Mouse (Mus musculus) MEL (cell line): Measurements from ENCODE around the gene Mmachc. TPM values are rescaled to one million over a fixed set of nuclear protein-coding genes. Genes with fewer than 3 reads are reported as not detected.
A peak's percentile ranks its signal among the peaks of the same experiment; 100 is the strongest.

Source experiments
- DNase-seq: peaks from one replicate; pipeline ENCODE4 v3.0.0; 2011; ENCODE audit warnings: low read depth, low spot score
- H3K27ac ChIP-seq: 2 replicates; pipeline ENCODE4 v1.5.1; 2012; ENCODE audit warnings: low read depth, mild to moderate bottlenecking, control low read depth, low read length, moderate library complexity; ENCODE audit not compliant: control insufficient read depth
- H3K27me3 ChIP-seq, 2 experiments: fragments of 150-350 bp in 1 of 2; sonication (generic) in 1 of 2; 2 replicates each; pipeline ENCODE4 v1.6.1; 2012; ENCODE audit warnings: low read length in 2 of 2, mild to moderate bottlenecking in 2 of 2, improper control_type of control experiment in 1 of 2, moderate library complexity in 1 of 2; ENCODE audit not compliant: insufficient read depth in 2 of 2, control insufficient read depth in 1 of 2
- H3K36me3 ChIP-seq, 2 experiments: 2 replicates each; pipeline ENCODE4 v1.6.1; 2012 to 2014; ENCODE audit warnings: low read length in 2 of 2, improper control_type of control experiment in 1 of 2, inconsistent platforms in 1 of 2, mild to moderate bottlenecking in 1 of 2; ENCODE audit not compliant: insufficient read depth in 2 of 2, control insufficient read depth in 1 of 2
- H3K4me1 ChIP-seq, 2 experiments: fragments of 150-350 bp in 1 of 2; sonication (generic) in 1 of 2; 2 replicates each; pipeline ENCODE4 v1.6.1; 2012; ENCODE audit warnings: low read length in 2 of 2, improper control_type of control experiment in 1 of 2, mild to moderate bottlenecking in 1 of 2; ENCODE audit not compliant: insufficient read depth in 2 of 2, control insufficient read depth in 1 of 2
- H3K4me3 ChIP-seq, 2 experiments: fragments of 150-350 bp in 1 of 2; sonication (generic) in 1 of 2; 2 replicates each; pipeline ENCODE4 v1.5.1; 2012; ENCODE audit warnings: low read depth in 2 of 2, low read length in 2 of 2, mild to moderate bottlenecking in 2 of 2, moderate library complexity in 2 of 2, control low read depth in 1 of 2, improper control_type of control experiment in 1 of 2; ENCODE audit not compliant: control insufficient read depth in 1 of 2, insufficient read depth in 1 of 2
- H3K79me2 ChIP-seq: 2 replicates; pipeline ENCODE4 v1.6.1; 2012; ENCODE audit warnings: mild to moderate bottlenecking, low read length, moderate library complexity; ENCODE audit not compliant: control insufficient read depth, poor library complexity, insufficient read depth
- H3K9ac ChIP-seq: 2 replicates; pipeline ENCODE4 v1.6.1; 2012; ENCODE audit warnings: low read depth, mild to moderate bottlenecking, control low read depth, low read length, moderate library complexity; ENCODE audit not compliant: control insufficient read depth, poor library complexity, severe bottlenecking
- H3K9me3 ChIP-seq: fragments of 150-350 bp; sonication (generic); replicated peaks from 2 replicates; pipeline ENCODE4 v1.6.1; 2012; ENCODE audit warnings: mild to moderate bottlenecking, low read length, improper control_type of control experiment, moderate library complexity; ENCODE audit not compliant: insufficient read depth
- BHLHE40 ChIP-seq: IDR thresholded peaks from 2 replicates; pipeline ENCODE4 v1.6.1; 2012; ENCODE audit warnings: low read depth, mild to moderate bottlenecking, inconsistent platforms, low read length, improper control_type of control experiment, borderline replicate concordance
- CHD1 ChIP-seq: IDR thresholded peaks from 2 replicates; pipeline ENCODE4 v1.6.1; 2012; ENCODE audit warnings: low read depth, mild to moderate bottlenecking, inconsistent platforms, low read length, improper control_type of control experiment
- CHD2 ChIP-seq: IDR thresholded peaks from 2 replicates; pipeline ENCODE4 v1.6.1; 2011; ENCODE audit warnings: low read length, improper control_type of control experiment
- CTCF ChIP-seq, 3 experiments: IDR thresholded peaks in 2 of 3; conservative IDR thresholded peaks in 1 of 3; 2 replicates each; pipeline ENCODE4 v1.5.1; 2011 to 2012; ENCODE audit warnings: low read length in 3 of 3, low read depth in 2 of 3, mild to moderate bottlenecking in 2 of 3, improper control_type of control experiment in 1 of 3, inconsistent platforms in 1 of 3, mixed read lengths in 1 of 3, moderate library complexity in 1 of 3; ENCODE audit not compliant: control insufficient read depth in 1 of 3, insufficient read depth in 1 of 3, poor library complexity in 1 of 3, severe bottlenecking in 1 of 3
- E2F4 ChIP-seq: IDR thresholded peaks from 2 replicates; pipeline ENCODE4 v1.6.1; 2011; ENCODE audit warnings: low read depth, low read length, improper control_type of control experiment, borderline replicate concordance
- ELF1 ChIP-seq: IDR thresholded peaks from 2 replicates; pipeline ENCODE4 v1.6.1; 2014; ENCODE audit warnings: low read depth, mild to moderate bottlenecking, inconsistent platforms, low read length, improper control_type of control experiment, moderate library complexity
- EP300 ChIP-seq, 2 experiments: IDR thresholded peaks; 2 replicates each; pipeline ENCODE4 v1.6.1; 2011; ENCODE audit warnings: improper control_type of control experiment in 2 of 2, low read length in 2 of 2, low read depth in 1 of 2, mild to moderate bottlenecking in 1 of 2
- ETS1 ChIP-seq: IDR thresholded peaks from 2 replicates; pipeline ENCODE4 v1.6.1; 2012; ENCODE audit warnings: low read depth, mild to moderate bottlenecking, inconsistent platforms, low read length, improper control_type of control experiment, moderate library complexity
- GABPA ChIP-seq: IDR thresholded peaks from 2 replicates; pipeline ENCODE4 v1.6.1; 2012; ENCODE audit warnings: low read depth, mild to moderate bottlenecking, inconsistent platforms, low read length, improper control_type of control experiment, moderate library complexity
- GATA1 ChIP-seq: IDR thresholded peaks from 2 replicates; pipeline ENCODE4 v1.6.1; 2011; ENCODE audit warnings: low read depth, low read length, improper control_type of control experiment
- HCFC1 ChIP-seq: IDR thresholded peaks from 2 replicates; pipeline ENCODE4 v1.6.1; 2012; ENCODE audit warnings: low read depth, mild to moderate bottlenecking, inconsistent platforms, low read length, improper control_type of control experiment, moderate library complexity
- JUND ChIP-seq: IDR thresholded peaks from 2 replicates; pipeline ENCODE4 v1.6.1; 2011; ENCODE audit warnings: low read depth, mild to moderate bottlenecking, improper control_type of control experiment, low read length
- KAT2A ChIP-seq: conservative IDR thresholded peaks from 2 replicates; pipeline ENCODE4 v1.6.1; 2012; ENCODE audit warnings: low read depth, low read length, improper control_type of control experiment, inconsistent platforms
- MAFK ChIP-seq: IDR thresholded peaks from 2 replicates; pipeline ENCODE4 v1.6.1; 2011; ENCODE audit warnings: low read depth, mild to moderate bottlenecking, low read length, improper control_type of control experiment, borderline replicate concordance
- MAX ChIP-seq: IDR thresholded peaks from 2 replicates; pipeline ENCODE4 v1.6.1; 2011; ENCODE audit warnings: low read length, improper control_type of control experiment
- MAZ ChIP-seq: IDR thresholded peaks from 2 replicates; pipeline ENCODE4 v1.6.1; 2012; ENCODE audit warnings: low read depth, mild to moderate bottlenecking, inconsistent platforms, low read length, improper control_type of control experiment
- MXI1 ChIP-seq: IDR thresholded peaks from 2 replicates; pipeline ENCODE4 v1.6.1; 2011; ENCODE audit warnings: mild to moderate bottlenecking, low read depth, low read length, improper control_type of control experiment
- MYB ChIP-seq: IDR thresholded peaks from 2 replicates; pipeline ENCODE4 v1.6.1; 2011; ENCODE audit warnings: mild to moderate bottlenecking, low read depth, low read length, improper control_type of control experiment
- MYC ChIP-seq: IDR thresholded peaks from 2 replicates; pipeline ENCODE4 v1.6.1; 2011; ENCODE audit warnings: low read depth, mild to moderate bottlenecking, low read length, improper control_type of control experiment, moderate library complexity
- NRF1 ChIP-seq: IDR thresholded peaks from 2 replicates; pipeline ENCODE4 v1.6.1; 2014; ENCODE audit warnings: low read depth, mild to moderate bottlenecking, inconsistent platforms, low read length, improper control_type of control experiment, moderate library complexity; ENCODE audit not compliant: poor library complexity, insufficient read depth, severe bottlenecking
- POLR2A ChIP-seq, 2 experiments: IDR thresholded peaks; 2 replicates each; pipeline ENCODE4 v1.6.1; 2011 to 2012; ENCODE audit warnings: low read length in 2 of 2, mild to moderate bottlenecking in 2 of 2, control low read depth in 1 of 2, improper control_type of control experiment in 1 of 2, low read depth in 1 of 2, moderate library complexity in 1 of 2; ENCODE audit not compliant: control insufficient read depth in 1 of 2, insufficient read depth in 1 of 2, poor library complexity in 1 of 2
- POLR2AphosphoS2 ChIP-seq: IDR thresholded peaks from 2 replicates; pipeline ENCODE4 v1.6.1; 2011; ENCODE audit warnings: low read length, improper control_type of control experiment
- POLR2AphosphoS5 ChIP-seq: IDR thresholded peaks from 2 replicates; pipeline ENCODE4 v1.6.1; 2012; ENCODE audit warnings: low read depth, borderline replicate concordance, mild to moderate bottlenecking, inconsistent platforms, low read length, moderate library complexity, mixed read lengths
- RAD21 ChIP-seq: IDR thresholded peaks from 2 replicates; pipeline ENCODE4 v1.6.1; 2011; ENCODE audit warnings: mild to moderate bottlenecking, low read depth, low read length, improper control_type of control experiment
- RCOR1 ChIP-seq: IDR thresholded peaks from 2 replicates; pipeline ENCODE4 v1.6.1; 2012; ENCODE audit warnings: low read depth, mild to moderate bottlenecking, inconsistent platforms, low read length, improper control_type of control experiment
- SIN3A ChIP-seq: IDR thresholded peaks from 2 replicates; pipeline ENCODE4 v1.6.1; 2012; ENCODE audit warnings: low read length, improper control_type of control experiment, inconsistent platforms
- SMC3 ChIP-seq: IDR thresholded peaks from 2 replicates; pipeline ENCODE4 v1.6.1; 2011; ENCODE audit warnings: low read depth, low read length, improper control_type of control experiment
- TAL1 ChIP-seq: IDR thresholded peaks from 2 replicates; pipeline ENCODE4 v1.6.1; 2012; ENCODE audit warnings: mild to moderate bottlenecking, inconsistent platforms, low read length, moderate library complexity, mixed read lengths
- TBP ChIP-seq: IDR thresholded peaks from 2 replicates; pipeline ENCODE4 v1.8.0; 2011; ENCODE audit warnings: low read depth, low read length, improper control_type of control experiment
- TCF12 ChIP-seq: IDR thresholded peaks from 2 replicates; pipeline ENCODE4 v1.6.1; 2014; ENCODE audit warnings: low read depth, mild to moderate bottlenecking, inconsistent platforms, low read length, improper control_type of control experiment, moderate library complexity
- UBTF ChIP-seq: IDR thresholded peaks from 2 replicates; pipeline ENCODE4 v1.6.1; 2012; ENCODE audit warnings: low read depth, mild to moderate bottlenecking, inconsistent platforms, low read length, improper control_type of control experiment, moderate library complexity, borderline replicate concordance; ENCODE audit not compliant: insufficient read depth
- USF1 ChIP-seq: IDR thresholded peaks from 2 replicates; pipeline ENCODE4 v1.6.1; 2014; ENCODE audit warnings: low read depth, mild to moderate bottlenecking, inconsistent platforms, low read length, improper control_type of control experiment, moderate library complexity
- USF2 ChIP-seq, 2 experiments: IDR thresholded peaks; 2 replicates each; pipeline ENCODE4 v1.6.1; 2011 to 2012; ENCODE audit warnings: improper control_type of control experiment in 2 of 2, low read length in 2 of 2, borderline replicate concordance in 1 of 2, inconsistent platforms in 1 of 2, low read depth in 1 of 2, mild to moderate bottlenecking in 1 of 2; ENCODE audit not compliant: insufficient read depth in 1 of 2
- ZKSCAN1 ChIP-seq: IDR thresholded peaks from 2 replicates; pipeline ENCODE4 v1.6.1; 2012; ENCODE audit warnings: low read depth, mild to moderate bottlenecking, inconsistent platforms, low read length, improper control_type of control experiment, moderate library complexity
- ZMIZ1 ChIP-seq: IDR thresholded peaks from 2 replicates; pipeline ENCODE4 v1.6.1; 2012; ENCODE audit warnings: low read depth, mild to moderate bottlenecking, inconsistent platforms, low read length, improper control_type of control experiment, moderate library complexity
- ZNF384 ChIP-seq: IDR thresholded peaks from 2 replicates; pipeline ENCODE4 v1.6.1; 2012; ENCODE audit warnings: low read depth, mild to moderate bottlenecking, inconsistent platforms, low read length, improper control_type of control experiment
- polyA plus RNA-seq, 2 experiments: library from polyadenylated mRNA; stranded (reverse) in 1 of 2; unstranded in 1 of 2; fragments of >175 nt in 1 of 2; fragments of >200 nt in 1 of 2; gene quantifications; 2 replicates each; pipeline versions ENCODE4 v1.2.1 to v1.2.4; 2012; ENCODE audit warnings: low replicate concordance in 2 of 2, low read depth in 1 of 2; ENCODE audit not compliant: insufficient read length in 2 of 2, insufficient read depth in 1 of 2, missing spikeins in 1 of 2
- total RNA-seq: library from RNA; depleted of rRNA; stranded (reverse); fragments of 300-350 nt; gene quantifications from 2 replicates; pipeline ENCODE4 v1.2.3, GENCODE M21; 2012

The Mmachc gene
- total and polyA plus RNA-seq, 3 experiments, result 15.1 to 22.8 TPM; not detected in 1

DNA sequence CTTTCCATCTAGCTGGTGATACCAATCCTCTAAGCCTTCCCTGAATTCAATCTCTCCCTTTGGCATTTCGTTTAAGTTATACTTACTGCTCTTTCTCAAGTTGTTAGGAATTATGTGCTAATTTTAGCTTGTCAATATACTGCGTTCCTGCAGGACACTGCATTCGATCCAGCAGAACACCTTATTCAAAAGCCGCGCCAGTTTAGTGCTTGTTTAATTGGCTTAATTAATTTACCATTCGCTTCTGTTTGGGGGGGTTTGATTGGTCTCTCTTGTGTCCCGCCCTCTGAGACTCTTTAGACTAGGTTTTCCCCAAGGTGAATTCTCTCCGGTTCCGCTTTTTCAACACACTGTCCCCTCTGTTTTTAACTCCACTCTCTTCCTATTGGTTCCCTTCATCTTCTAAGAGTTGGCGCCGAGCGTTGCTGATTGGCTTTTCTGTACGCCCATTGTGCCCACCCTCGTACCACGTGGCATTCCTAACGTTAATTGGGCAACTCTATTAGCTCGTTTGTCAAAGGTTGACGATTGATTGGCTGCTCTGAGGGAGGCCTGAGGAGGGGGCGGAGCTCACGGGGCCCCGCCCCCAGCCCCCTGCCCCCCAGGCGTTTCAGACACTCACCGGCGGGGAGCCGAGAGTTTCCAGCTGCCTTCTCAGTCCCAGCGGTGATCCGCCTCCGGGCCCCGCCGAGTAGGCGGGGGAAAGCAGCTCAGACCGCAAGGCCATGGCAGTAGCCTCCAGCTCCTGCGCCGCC, 12.3 kb upstream of the Mmachc start, which contains the start of gene Tesk2:
TSS of gene Tesk2 (plus strand) at position 606 of the 755 bp plus-strand sequence.
- peak; percentile 100 for DNase-seq
- Histone ChIP-seq H3K27ac (peak within 1 kb of the TSS; percentile 55), H3K9me3 (no peaks in the 10 kb centered on the region), H3K36me3 (peaks cover 0 to 13% of the 10 kb centered on the region in 2 experiments; a peak in 2 of 4 replicates), H3K4me3 (peak within 1 kb of the TSS; percentile 79 to 86), H3K79me2 (no peaks in the 10 kb centered on the region; the same call in 1 of the 2 replicates), H3K9ac (peak within 1 kb of the TSS; percentile 75), H3K4me1 (peaks cover 4 to 5% of the 10 kb centered on the region in 2 experiments), H3K27me3 (no peaks in the 10 kb centered on the region)
- no peak for TF ChIP-seq MYC
- TF ChIP-seq POLR2AphosphoS2, result no peak
- TF ChIP-seq MAZ, result peak; percentile 68; the same call in 1 of the 2 replicates
- TF ChIP-seq SMC3, result no peak
- TF ChIP-seq GABPA, result no peak
- no peak; the same call in 1 of the 2 replicates for TF ChIP-seq MXI1
- no peak for TF ChIP-seq RAD21
- no peak for TF ChIP-seq MAFK
- peak; percentile 86 for TF ChIP-seq CHD2
- TF ChIP-seq JUND, result no peak
- TF ChIP-seq ELF1, result peak; percentile 59; the same call in 1 of the 2 replicates
- TF ChIP-seq TBP, result 0 out of 2 replicates have a peak, but pooled peaks have one; percentile 37
- peak; percentile 96 for TF ChIP-seq USF1
- no peak for TF ChIP-seq MYB
- TF ChIP-seq TAL1, result no peak
- no peak for TF ChIP-seq POLR2AphosphoS5
- TF ChIP-seq ZMIZ1, result no peak
- TF ChIP-seq CTCF (IDR thresholded peaks at IDR 0.05 in 2 of 3, conservative IDR thresholded peaks at IDR 0.05 in 1 of 3; ENCODE audit: control insufficient read depth in 1 of 3, insufficient read depth in 1 of 3, low read depth in 2 of 3, low read length in 3 of 3, poor library complexity in 1 of 3, severe bottlenecking in 1 of 3), result no peak
- TF ChIP-seq MAX, result peak; percentile 97
- TF ChIP-seq CHD1, result no peak
- peak; percentile 87 for TF ChIP-seq SIN3A
- peak; percentile 85 for TF ChIP-seq BHLHE40
- TF ChIP-seq KAT2A, result no peak; the same call in 1 of the 2 replicates
- TF ChIP-seq ZKSCAN1, result no peak
- TF ChIP-seq EP300 (IDR thresholded peaks at IDR 0.05; ENCODE audit: low read depth in 1 of 2, low read length in 2 of 2), result no peak
- 0 out of 2 replicates have a peak, but pooled peaks have one; percentile 23 for TF ChIP-seq GATA1
- no peak for TF ChIP-seq ZNF384
- TF ChIP-seq TCF12, result peak; percentile 41; the same call in 1 of the 2 replicates
- no peak for TF ChIP-seq ETS1
- peak in 1 of 2 experiments; percentile 82; a peak in 2 of 4 replicates for TF ChIP-seq USF2 (IDR thresholded peaks at IDR 0.05; ENCODE audit: borderline replicate concordance in 1 of 2, insufficient read depth in 1 of 2, low read depth in 1 of 2, low read length in 2 of 2)
- peak; percentile 82; the same call in 1 of the 2 replicates for TF ChIP-seq E2F4
- TF ChIP-seq POLR2A (IDR thresholded peaks at IDR 0.05; ENCODE audit: control insufficient read depth in 1 of 2, insufficient read depth in 1 of 2, low read depth in 1 of 2, low read length in 2 of 2, poor library complexity in 1 of 2), result peak in 1 of 2 experiments; percentile 56; a peak in 1 of 4 replicates
- no peak for TF ChIP-seq RCOR1
- no peak for TF ChIP-seq NRF1
- TF ChIP-seq HCFC1, result peak; percentile 76
- peak; percentile 44; the same call in 1 of the 2 replicates for TF ChIP-seq UBTF
